Mouse (Mus musculus) CH12.LX (cell line): ENCODE data around the gene Cap2. TPM values are rescaled to one million over a fixed set of nuclear protein-coding genes. Genes with fewer than 3 reads are reported as not detected.

ENCODE experiments used
- DNase-seq: peaks from one replicate; pipeline ENCODE4 v3.0.0-alpha.2; 2013; ENCODE audit errors: extremely low read depth
- H3K27ac ChIP-seq: 2 replicates; pipeline ENCODE4 v1.5.1; 2012; ENCODE audit warnings: low read depth, mild to moderate bottlenecking, control low read depth, moderate library complexity; ENCODE audit not compliant: insufficient read depth
- H3K27me3 ChIP-seq: replicated peaks from 2 replicates; pipeline ENCODE3; 2012; ENCODE audit warnings: inconsistent platforms
- H3K36me3 ChIP-seq, 2 experiments: replicated peaks in 1 of 2; 2 replicates each; pipeline versions ENCODE3 to v1.6.1; 2012; ENCODE audit warnings: inconsistent platforms in 1 of 2, low read length in 1 of 2, mild to moderate bottlenecking in 1 of 2, mixed read lengths in 1 of 2, moderate library complexity in 1 of 2; ENCODE audit not compliant: control insufficient read depth in 1 of 2, insufficient read depth in 1 of 2
- H3K4me1 ChIP-seq, 2 experiments: 2 replicates each; pipeline ENCODE4 v1.6.1; 2012; ENCODE audit warnings: inconsistent platforms in 1 of 2, moderate library complexity in 1 of 2; ENCODE audit not compliant: insufficient read depth in 2 of 2, control insufficient read depth in 1 of 2
- H3K4me2 ChIP-seq: 2 replicates; pipeline ENCODE4 v1.6.1; 2012; ENCODE audit warnings: low read depth, mild to moderate bottlenecking, control low read depth; ENCODE audit not compliant: poor library complexity, insufficient read depth, severe bottlenecking
- H3K4me3 ChIP-seq, 3 experiments: fragments of 150-350 bp in 1 of 3; sonication (generic) in 1 of 3; replicated peaks in 1 of 3; 2 replicates each; pipeline versions ENCODE3 to v1.5.1; 2011 to 2012; ENCODE audit warnings: low read depth in 2 of 3, low read length in 2 of 3, mild to moderate bottlenecking in 2 of 3, moderate library complexity in 2 of 3, control low read depth in 1 of 3, improper control_type of control experiment in 1 of 3, inconsistent platforms in 1 of 3, mixed read lengths in 1 of 3; ENCODE audit not compliant: poor library complexity in 1 of 3
- H3K79me2 ChIP-seq: replicated peaks from 2 replicates; pipeline ENCODE4 v1.6.1; 2012; ENCODE audit warnings: mild to moderate bottlenecking, moderate library complexity; ENCODE audit not compliant: control insufficient read depth, poor library complexity, insufficient read depth, severe bottlenecking; ENCODE audit errors: extremely low read depth
- H3K9ac ChIP-seq: 2 replicates; pipeline ENCODE4 v1.6.1; 2012; ENCODE audit warnings: low read depth, mild to moderate bottlenecking, control low read depth, moderate library complexity; ENCODE audit not compliant: insufficient read depth
- H3K9me3 ChIP-seq: replicated peaks from 2 replicates; pipeline ENCODE3; 2012; ENCODE audit warnings: low read length, inconsistent platforms, mixed read lengths
- BHLHE40 ChIP-seq: IDR thresholded peaks from 2 replicates; pipeline ENCODE4 v1.6.1; 2011; ENCODE audit warnings: mild to moderate bottlenecking, low read depth, low read length, improper control_type of control experiment
- CHD2 ChIP-seq: IDR thresholded peaks from 2 replicates; pipeline ENCODE4 v1.6.1; 2011; ENCODE audit warnings: low read length, improper control_type of control experiment
- CTCF ChIP-seq, 2 experiments: IDR thresholded peaks in 1 of 2; conservative IDR thresholded peaks in 1 of 2; 2 replicates each; pipeline ENCODE4 v1.5.1; 2011 to 2012; ENCODE audit warnings: low read depth in 2 of 2, low read length in 2 of 2, improper control_type of control experiment in 1 of 2, inconsistent platforms in 1 of 2, mild to moderate bottlenecking in 1 of 2, moderate library complexity in 1 of 2
- E2F4 ChIP-seq: IDR thresholded peaks from 2 replicates; pipeline ENCODE4 v1.6.1; 2011; ENCODE audit warnings: low read depth, low read length, improper control_type of control experiment; ENCODE audit not compliant: insufficient replicate concordance
- IRF4 ChIP-seq: IDR thresholded peaks from 2 replicates; pipeline ENCODE4 v1.6.1; 2014; ENCODE audit warnings: low read depth, mild to moderate bottlenecking, inconsistent platforms, low read length, improper control_type of control experiment
- MAFK ChIP-seq: IDR thresholded peaks from 2 replicates; pipeline ENCODE4 v1.6.1; 2011; ENCODE audit warnings: low read length, improper control_type of control experiment; ENCODE audit not compliant: insufficient replicate concordance
- MAX ChIP-seq: IDR thresholded peaks from 2 replicates; pipeline ENCODE4 v1.6.1; 2011; ENCODE audit warnings: low read length, improper control_type of control experiment
- MAZ ChIP-seq: IDR thresholded peaks from 2 replicates; pipeline ENCODE4 v1.6.1; 2012; ENCODE audit warnings: low read depth, mild to moderate bottlenecking, inconsistent platforms, low read length, improper control_type of control experiment, moderate library complexity
- MEF2A ChIP-seq: IDR thresholded peaks from 2 replicates; pipeline ENCODE4 v1.6.1; 2014; ENCODE audit warnings: low read depth, mild to moderate bottlenecking, inconsistent platforms, low read length, improper control_type of control experiment, borderline replicate concordance
- MXI1 ChIP-seq: IDR thresholded peaks from 2 replicates; pipeline ENCODE4 v1.6.1; 2011; ENCODE audit warnings: mild to moderate bottlenecking, low read depth, low read length, improper control_type of control experiment
- MYC ChIP-seq: IDR thresholded peaks from 2 replicates; pipeline ENCODE4 v1.6.1; 2011; ENCODE audit warnings: low read depth, mild to moderate bottlenecking, improper control_type of control experiment, low read length
- NELFE ChIP-seq: IDR thresholded peaks from 2 replicates; pipeline ENCODE4 v1.6.1; 2011; ENCODE audit warnings: low read depth, low read length, improper control_type of control experiment
- NRF1 ChIP-seq: IDR thresholded peaks from 2 replicates; pipeline ENCODE4 v1.6.1; 2014; ENCODE audit warnings: low read depth, mild to moderate bottlenecking, inconsistent platforms, low read length, improper control_type of control experiment, moderate library complexity
- PAX5 ChIP-seq: IDR thresholded peaks from 2 replicates; pipeline ENCODE4 v1.6.1; 2012; ENCODE audit warnings: low read length, inconsistent platforms, mixed read lengths
- RAD21 ChIP-seq: IDR thresholded peaks from 2 replicates; pipeline ENCODE4 v1.6.1; 2011; ENCODE audit warnings: low read depth, mild to moderate bottlenecking, low read length, improper control_type of control experiment, moderate library complexity
- RCOR1 ChIP-seq: conservative IDR thresholded peaks from 2 replicates; pipeline ENCODE4 v1.6.1; 2012; ENCODE audit warnings: low read depth, mild to moderate bottlenecking, inconsistent platforms, low read length, improper control_type of control experiment
- SIN3A ChIP-seq: IDR thresholded peaks from 2 replicates; pipeline ENCODE4 v1.6.1; 2012; ENCODE audit warnings: low read length, improper control_type of control experiment, inconsistent platforms
- TBP ChIP-seq: conservative IDR thresholded peaks from 2 replicates; pipeline ENCODE4 v1.6.1; 2011; ENCODE audit warnings: low read depth, low read length, improper control_type of control experiment
- UBTF ChIP-seq: IDR thresholded peaks from 2 replicates; pipeline ENCODE4 v1.6.1; 2012; ENCODE audit warnings: low read depth, mild to moderate bottlenecking, inconsistent platforms, low read length, improper control_type of control experiment, moderate library complexity
- USF1 ChIP-seq: IDR thresholded peaks from 2 replicates; pipeline ENCODE4 v1.6.1; 2014; ENCODE audit warnings: low read depth, mild to moderate bottlenecking, inconsistent platforms, low read length, improper control_type of control experiment
- ZC3H11A ChIP-seq: IDR thresholded peaks from 2 replicates; pipeline ENCODE4 v1.6.1; 2012; ENCODE audit warnings: low read depth, mild to moderate bottlenecking, inconsistent platforms, low read length, improper control_type of control experiment
- ZMIZ1 ChIP-seq: IDR thresholded peaks from 2 replicates; pipeline ENCODE4 v1.6.1; 2012; ENCODE audit warnings: low read depth, mild to moderate bottlenecking, inconsistent platforms, low read length, improper control_type of control experiment
- dilution Hi-C: fragments of 300-500 bp; cut with MboI; formaldehyde crosslinking; loops from 2 replicates; pipeline ENCODE4 v1.14.3; 2020; ENCODE audit warnings: low sequenced_read_pairs; ENCODE audit not compliant: extremely low pct_unique_long_range_greater_than_20kb, extremely low pct_ligation_motif_present
- in situ Hi-C: fragments of 300-500 bp; cut with MboI; formaldehyde crosslinking; loops from 3 replicates; pipeline ENCODE4 v1.14.3; 2019; ENCODE audit warnings: low sequenced_read_pairs, low pct_ligation_motif_present, low pct_unique_long_range_greater_than_20kb, mixed read lengths
- polyA plus RNA-seq: library from polyadenylated mRNA; unstranded; fragments of >175 nt; gene quantifications from 2 replicates; pipeline ENCODE4 v1.2.1, GENCODE M21; 2012; ENCODE audit warnings: low read depth; ENCODE audit not compliant: insufficient read length
- total RNA-seq, 2 experiments: library from RNA; depleted of rRNA; stranded (reverse); fragments of 300-350 nt in 1 of 2; fragments of >200 nt in 1 of 2; gene quantifications; 2 replicates each; pipeline ENCODE4 v1.2.3; 2012 to 2014

Cap2 gene
- total and polyA plus RNA-seq, 3 experiments = 0.04 to 0.11 TPM; not detected in 1

- in situ Hi-C loops = no loop called here
Observed at GRCm38 (mm10) chr13:46534171-46534968, 32.7 kb downstream of the Cap2 start.

GRCm38 (mm10) chr13:46534969-46535785 lies 33.5 kb downstream of the Cap2 start:
- Histone ChIP-seq H3K9me3 (no peaks in the 10 kb centered on the region), H3K9ac (no peak overlapping the region), H3K27me3 (peaks cover 2% of the 10 kb centered on the region), H3K4me2 (no peak overlapping the region), H3K36me3 (no peaks in the 10 kb centered on the region), H3K27ac (no peak overlapping the region), H3K79me2 (no peaks in the 10 kb centered on the region), H3K4me3 (no peak overlapping the region), H3K4me1 (no peaks in the 10 kb centered on the region)
- no peak for DNase-seq
- TF ChIP-seq NRF1 (no peak), UBTF (no peak), MAZ (no peak), USF1 (no peak), MAFK (no peak), IRF4 (no peak), BHLHE40 (no peak), TBP (no peak), RCOR1 (no peak), CHD2 (no peak), RAD21 (no peak), MEF2A (no peak), MXI1 (no peak), ZMIZ1 (no peak), SIN3A (no peak), MYC (no peak)
- dilution Hi-C loops (no loop called here), in situ Hi-C loops (no loop called here)

More at GRCm38 (mm10) chr13:46534171-46534968, 32.7 kb downstream of the Cap2 start:
- TF ChIP-seq NELFE (no peak), TBP (no peak), MAX (no peak), E2F4 (no peak), CTCF (conservative IDR thresholded peaks at IDR 0.05 in 1 of 2, IDR thresholded peaks at IDR 0.05 in 1 of 2; ENCODE audit: low read depth in 2 of 2, low read length in 2 of 2) (no peak), PAX5 (no peak), ZC3H11A (no peak)
- Histone ChIP-seq H3K9ac (no peak overlapping the region), H3K4me1 (no peaks in the 10 kb centered on the region), H3K9me3 (no peaks in the 10 kb centered on the region), H3K79me2 (no peaks in the 10 kb centered on the region), H3K36me3 (no peaks in the 10 kb centered on the region), H3K4me3 (no peak overlapping the region), H3K27me3 (peaks cover 2% of the 10 kb centered on the region), H3K27ac (no peak overlapping the region), H3K4me2 (no peak overlapping the region)
- DNase-seq = no peak
- dilution Hi-C loops = no loop called here
